Mouse (Mus musculus) megakaryocyte-erythroid progenitor cell, adult 5-6 weeks (primary cell): ENCODE results near the gene Rrp36. TPM values are rescaled to one million over a fixed set of nuclear protein-coding genes. Genes with fewer than 3 reads are reported as not detected.

Source experiments
- ATAC-seq: replicated peaks from 2 replicates; pipeline ENCODE4 v1.8.0; 2016; ENCODE audit warnings: mild to moderate bottlenecking, inconsistent platforms; ENCODE audit not compliant: severe bottlenecking, poor library complexity, low FRiP score, low TSS enrichment
- total RNA-seq, 2 experiments: library from RNA; stranded (forward) in 1 of 2; stranded (reverse) in 1 of 2; fragments of 200-1000, 215-1000 nt in 1 of 2; fragments of >200 nt in 1 of 2; fragmentation: Nextera tagmentation in 1 of 2; gene quantifications; 2 replicates each; pipeline ENCODE4 v1.2.3; 2014 to 2017

Gene Rrp36
- total RNA-seq (2014; fragmentation: Nextera tagmentation) (16.1 and 23.4 TPM in 2 replicates), total RNA-seq (2017) (60.4 and 64.8 TPM in 2 replicates)

GRCm38 (mm10) chr17:46673850-46674529 is at the start of gene Rrp36:
Rrp36 (minus strand) TSS chr17:46674352.
- peak; percentile 98 for ATAC-seq

DNA sequence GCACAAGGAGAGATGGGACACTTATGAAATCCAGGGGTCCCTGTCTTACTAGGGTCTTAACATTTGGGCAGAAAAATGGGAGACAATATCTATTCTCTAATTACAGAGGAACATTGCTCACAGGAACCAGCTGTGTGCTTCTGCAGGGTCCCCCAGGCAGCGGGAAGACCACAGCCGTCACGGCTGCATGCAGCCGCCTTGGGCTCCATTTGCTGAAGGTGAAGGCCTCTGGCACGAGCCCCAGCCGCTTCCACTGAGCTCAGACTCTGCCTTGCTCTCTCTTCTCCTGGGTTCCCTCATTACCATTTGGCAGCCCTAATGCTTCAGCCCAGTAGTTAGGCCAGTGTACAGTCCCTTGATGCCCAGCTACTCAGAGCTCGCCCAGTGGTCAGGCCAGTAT is 46.9 kb upstream of the Rrp36 start:
- no peak for ATAC-seq

GRCm38 (mm10) chr17:46714756-46715481 is 40.8 kb upstream of the Rrp36 start:
- ATAC-seq, result no peak

DNA sequence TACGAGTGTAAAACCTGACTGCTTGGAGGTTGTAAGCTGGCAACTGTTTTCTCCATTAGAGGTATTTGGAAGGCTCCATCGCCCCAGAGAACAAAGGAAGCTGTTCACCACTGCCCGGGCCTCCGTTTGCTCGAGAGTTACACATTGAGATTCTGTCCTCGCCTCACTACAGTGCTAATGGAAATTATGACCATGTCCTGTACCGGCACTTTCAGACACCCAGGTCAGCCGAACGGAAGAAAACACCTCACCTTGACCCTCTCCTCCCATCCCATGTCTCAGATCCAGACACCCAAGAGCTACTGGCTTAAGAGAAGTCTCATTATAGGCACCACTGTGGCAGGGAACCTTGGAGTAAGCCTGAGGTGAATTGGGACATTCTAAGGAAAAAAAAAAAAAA is 39.7 kb upstream of the Rrp36 start:
- ATAC-seq, result no peak

- no peak for ATAC-seq
Observed at GRCm38 (mm10) chr17:46712442-46712841, 38.3 kb upstream of the Rrp36 start.

DNA sequence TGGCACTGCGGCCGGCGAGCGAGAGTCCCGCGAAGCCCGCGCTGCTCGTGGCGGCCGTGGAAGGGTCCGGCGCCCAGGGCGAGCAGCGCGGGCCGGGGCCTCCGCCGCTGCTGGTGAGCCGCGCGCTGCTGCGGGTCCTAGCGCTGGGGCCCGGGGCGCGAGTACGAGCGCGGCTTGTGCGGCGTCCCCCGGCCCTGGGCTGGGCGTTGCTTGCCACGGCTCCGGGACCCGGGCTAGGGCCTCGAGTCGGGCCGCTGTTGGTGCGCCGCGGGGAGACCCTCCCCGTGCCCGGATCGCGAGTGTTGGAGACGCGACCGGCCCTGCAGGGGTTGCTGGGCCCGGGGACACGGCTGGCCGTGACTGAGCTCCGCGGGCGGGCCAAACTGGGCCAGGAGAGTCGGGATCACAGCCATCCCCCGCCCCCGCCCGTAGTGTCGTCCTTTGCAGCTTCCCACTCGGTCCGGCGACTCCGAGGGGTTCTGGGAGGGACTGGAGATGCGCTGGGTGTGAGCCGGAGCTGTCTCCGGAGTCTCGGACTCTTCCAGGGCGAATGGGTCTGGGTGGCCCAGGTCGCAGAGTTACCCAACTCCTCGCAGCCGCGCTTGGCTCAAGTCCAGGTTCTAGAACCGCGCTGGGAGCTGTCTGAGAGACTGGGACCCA is 37.6 kb upstream of the Rrp36 start:
- ATAC-seq, result peak; percentile 33; the same call in 1 of the 2 replicates

DNA sequence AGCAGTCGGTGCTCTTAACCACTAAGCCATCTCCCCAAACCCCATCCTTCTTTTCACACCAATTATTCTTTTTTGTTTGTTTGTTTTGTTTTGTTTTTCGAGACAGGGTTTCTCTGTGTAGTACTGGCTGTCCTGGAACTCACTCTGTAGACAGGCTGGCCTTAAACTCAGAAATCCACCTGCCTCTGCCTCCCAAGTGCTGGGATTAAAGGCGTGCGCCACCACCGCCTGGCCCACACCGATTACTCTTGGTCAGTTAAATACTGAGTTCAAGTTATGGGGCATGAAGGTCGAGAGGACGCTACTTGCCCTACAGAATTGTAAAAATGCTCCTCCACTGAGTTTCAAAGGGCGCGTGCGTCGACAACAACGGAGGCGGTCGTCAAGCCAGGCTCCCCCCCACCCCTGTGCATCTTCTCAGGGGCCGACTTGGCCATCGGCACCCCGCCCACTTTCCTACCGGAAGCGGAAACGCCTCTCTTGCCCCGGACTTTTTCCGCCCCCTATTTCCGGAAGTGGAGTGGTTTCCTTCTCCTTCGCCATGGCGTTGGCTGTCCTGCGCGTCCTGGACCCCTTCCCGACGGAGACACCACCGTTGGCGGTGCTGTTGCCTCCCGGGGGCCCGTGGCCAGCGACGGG is 36.9 kb upstream of the Rrp36 start, which contains the start of gene Pex6:
Gene Pex6 (plus strand): TSS at position 505 of the 639 bp plus-strand sequence.
- ATAC-seq, result peak; percentile 92

DNA sequence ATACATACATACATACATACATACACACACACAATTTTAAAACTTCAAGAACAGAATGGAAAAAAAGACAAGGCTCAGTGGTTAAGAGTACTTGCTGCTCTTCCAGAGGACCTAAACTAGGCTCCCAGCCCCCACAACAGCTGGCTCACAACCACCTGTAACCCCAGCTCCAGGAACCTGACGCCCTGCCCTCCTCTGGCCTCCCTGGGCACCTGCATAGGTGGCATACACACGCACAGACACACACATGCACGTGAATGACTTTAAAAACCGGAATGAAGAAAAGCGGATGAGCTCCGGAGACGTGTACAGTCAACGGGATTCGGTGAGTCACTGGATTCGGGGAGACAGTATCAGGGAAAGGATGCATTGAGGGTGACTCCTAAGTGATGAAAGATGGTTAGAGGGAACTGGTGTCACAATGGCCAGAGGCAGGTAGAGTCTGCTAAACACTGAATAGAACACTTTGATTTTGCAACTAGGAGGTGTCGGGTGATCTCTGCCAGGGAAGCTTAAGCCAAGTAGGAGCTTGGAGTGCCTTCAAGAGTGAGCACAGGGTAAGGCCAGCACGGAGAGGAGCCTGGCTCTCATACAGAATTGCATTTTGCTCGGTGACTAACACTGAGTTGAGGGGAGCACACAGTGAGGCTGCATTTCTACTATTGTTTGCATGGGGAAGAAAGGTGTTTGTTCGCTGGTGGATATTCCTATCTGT is 32.4 kb upstream of the Rrp36 start:
- ATAC-seq, result no peak

- peak; percentile 97 for ATAC-seq
Observed at GRCm38 (mm10) chr17:46704887-46705835, 31.0 kb upstream of the Rrp36 start, which contains the start of gene Ppp2r5d. Ppp2r5d (minus strand) TSS chr17:46705111.

GRCm38 (mm10) chr17:46703971-46704886 is 30.1 kb upstream of the Rrp36 start:
- no peak for ATAC-seq

DNA sequence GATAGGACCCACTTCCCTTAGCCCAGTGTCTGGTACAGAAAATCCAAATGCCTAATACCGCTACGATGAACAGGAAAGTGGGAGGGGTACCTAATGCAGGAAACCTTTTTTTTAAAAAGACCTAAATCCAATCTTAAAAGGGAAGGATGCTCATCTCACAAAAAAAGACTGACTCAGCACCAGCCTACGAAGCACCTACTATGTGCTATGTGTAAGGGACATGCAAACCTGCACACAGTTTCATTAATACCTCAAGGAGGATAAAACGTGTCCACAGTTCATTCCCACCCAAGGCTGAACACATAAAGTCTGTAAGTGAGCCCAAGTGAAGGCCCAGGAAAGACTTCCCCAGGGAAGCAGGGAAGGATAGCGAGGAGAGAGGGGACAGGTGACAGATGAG is 28.4 kb upstream of the Rrp36 start:
- no peak for ATAC-seq

- ATAC-seq, result no peak
Observed at GRCm38 (mm10) chr17:46702100-46702499, 27.9 kb upstream of the Rrp36 start.

DNA sequence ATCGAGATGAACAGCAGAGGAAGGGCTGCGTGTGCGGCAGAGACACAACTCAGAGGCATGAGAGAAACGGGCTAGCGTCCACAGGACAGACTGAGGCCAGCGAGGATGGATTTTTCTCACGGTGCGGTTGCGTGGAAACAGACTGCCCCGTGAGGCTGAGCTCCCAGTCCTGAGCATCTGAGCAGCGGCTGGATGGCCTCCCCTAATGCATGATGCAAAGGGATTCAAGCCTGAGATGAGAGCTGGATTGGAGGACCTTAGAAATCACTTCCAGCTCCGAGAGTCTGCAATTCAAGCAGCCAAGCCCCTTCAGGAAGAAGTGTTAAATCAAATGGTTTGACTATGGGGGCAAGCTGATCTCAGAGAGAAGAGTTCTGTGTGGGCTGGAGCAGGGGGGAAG is 27.3 kb upstream of the Rrp36 start:
- no peak for ATAC-seq

- no peak for ATAC-seq
Observed at GRCm38 (mm10) chr17:46699912-46700311, 25.8 kb upstream of the Rrp36 start.

DNA sequence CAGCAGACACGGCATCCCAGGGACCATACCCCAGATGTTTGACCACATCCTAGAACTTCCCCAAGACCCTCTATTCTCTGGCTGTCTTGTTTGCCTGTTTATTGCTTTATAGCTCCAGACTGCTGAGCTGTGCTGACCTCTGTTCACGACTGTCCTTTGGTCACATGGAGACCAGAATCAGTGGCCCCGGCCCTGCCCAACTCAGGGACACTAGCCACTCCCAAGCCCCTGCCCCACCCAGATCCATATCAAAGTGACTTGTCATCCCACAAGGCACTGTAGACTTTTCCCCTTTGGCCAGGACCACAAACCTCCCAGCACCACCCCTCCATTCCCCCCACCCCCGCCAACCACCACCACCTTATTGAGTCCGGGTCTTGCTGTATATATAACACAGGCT is 25.1 kb upstream of the Rrp36 start:
- no peak for ATAC-seq

DNA sequence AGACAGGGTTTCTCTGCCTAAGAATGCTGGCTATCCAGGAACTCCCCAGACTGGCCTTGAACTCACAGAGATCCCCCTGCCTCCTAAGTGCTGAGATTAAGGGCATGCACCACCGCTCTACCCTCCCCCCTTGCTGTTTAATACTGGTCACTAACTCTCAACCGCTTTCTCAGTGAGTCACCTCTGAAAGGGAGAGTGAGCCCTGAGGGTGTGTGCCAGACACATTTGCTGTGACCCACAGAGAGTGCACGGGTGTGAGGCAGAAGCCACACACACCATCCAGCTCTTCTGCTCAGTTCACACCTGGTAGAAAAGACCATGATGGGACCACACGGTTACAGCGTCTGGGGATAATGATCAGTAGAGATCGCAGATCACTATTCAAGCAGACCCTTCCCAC is 24.4 kb upstream of the Rrp36 start:
- ATAC-seq, result no peak

DNA sequence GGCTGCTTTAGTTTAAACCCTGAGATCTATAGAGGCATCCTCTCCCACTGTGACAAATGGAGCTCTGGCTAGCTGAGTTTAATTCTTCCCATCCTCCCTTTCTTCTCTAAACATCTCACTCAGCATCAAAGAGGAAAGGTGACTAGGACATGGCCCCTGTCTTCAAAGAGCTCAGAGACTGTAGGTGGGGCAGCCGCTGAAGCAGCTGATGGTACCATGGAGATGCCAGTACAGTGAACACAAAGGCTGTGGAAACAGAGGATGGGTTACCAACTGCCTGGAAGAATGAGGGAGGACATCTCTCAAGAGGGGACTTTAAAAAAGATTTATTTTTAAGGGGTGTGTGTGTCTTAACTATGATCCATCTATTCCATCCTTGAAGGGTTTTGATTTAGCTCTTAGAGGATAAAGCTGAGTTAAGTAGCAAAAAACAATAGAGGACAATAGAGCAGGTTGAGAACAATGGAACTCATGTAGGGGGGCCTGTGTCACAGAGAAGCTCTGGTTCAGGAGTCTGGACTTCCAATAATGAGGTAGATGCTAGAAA is 20.4 kb upstream of the Rrp36 start:
- ATAC-seq, result no peak
